Mouse (Mus musculus): ENCODE measurements around the gene Helq.

Helq gene

DNA sequence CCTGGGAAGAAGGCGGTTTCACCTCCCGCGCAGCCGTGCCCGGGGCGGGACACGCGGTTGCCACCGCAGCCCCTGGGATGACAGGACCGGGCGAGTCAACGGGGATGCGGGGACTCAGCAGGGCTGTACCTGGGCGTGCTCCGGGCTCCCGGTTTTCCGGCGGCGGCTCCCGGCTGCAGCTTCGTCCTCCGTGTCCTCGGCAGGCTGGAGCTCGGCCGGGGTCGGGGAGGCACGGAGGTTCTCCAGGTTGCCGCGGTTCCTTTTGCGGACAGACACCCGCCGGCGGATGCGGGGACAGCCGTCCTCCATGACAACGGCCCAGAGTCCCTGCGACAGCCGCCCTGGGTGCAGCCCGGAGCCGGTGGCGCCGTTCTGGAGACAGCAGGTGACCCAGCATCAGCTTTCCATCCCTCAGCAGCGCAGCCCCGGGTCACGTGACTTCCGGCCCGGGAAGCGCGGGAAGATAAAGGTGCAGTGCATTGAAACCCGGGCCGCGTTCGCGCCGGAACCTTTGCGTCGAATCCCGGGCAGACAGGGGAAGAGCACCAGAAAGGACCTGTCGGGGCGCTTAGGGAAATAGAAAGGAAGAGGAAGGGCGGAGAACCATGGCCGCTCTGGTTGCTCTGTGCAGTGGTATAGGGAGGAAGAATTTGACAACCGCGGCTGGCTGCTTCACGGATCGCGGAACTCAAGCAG is at the start of gene Helq, which contains the start of gene Mrps18c:
Gene Helq, minus strand, starts transcription at position 434 of the 696 bp plus-strand sequence.
Gene Mrps18c, plus strand, starts transcription at position 463 of the 696 bp plus-strand sequence.
- DNase-seq = peak; percentile 96

DNA sequence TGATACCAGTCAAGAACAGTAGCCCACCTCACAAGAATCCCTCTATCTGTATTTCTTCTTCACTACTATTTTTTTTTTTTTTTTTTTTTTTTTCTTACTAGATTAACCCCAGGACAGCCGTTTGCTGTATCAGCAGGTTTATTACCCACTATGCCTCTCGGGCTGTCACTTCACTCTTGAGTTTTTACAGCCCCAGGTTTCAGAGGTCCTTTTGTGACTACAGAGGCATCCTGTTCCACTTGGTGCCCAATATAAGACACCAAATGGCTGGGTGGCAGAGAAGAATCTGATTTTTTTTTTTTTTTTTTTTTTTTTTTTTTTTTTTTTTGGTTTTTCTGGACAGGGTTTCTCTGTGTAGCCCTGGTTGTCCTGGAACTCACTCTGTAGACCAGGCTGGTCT is 48.7 kb upstream of the Helq start:
- no peak for DNase-seq

DNA sequence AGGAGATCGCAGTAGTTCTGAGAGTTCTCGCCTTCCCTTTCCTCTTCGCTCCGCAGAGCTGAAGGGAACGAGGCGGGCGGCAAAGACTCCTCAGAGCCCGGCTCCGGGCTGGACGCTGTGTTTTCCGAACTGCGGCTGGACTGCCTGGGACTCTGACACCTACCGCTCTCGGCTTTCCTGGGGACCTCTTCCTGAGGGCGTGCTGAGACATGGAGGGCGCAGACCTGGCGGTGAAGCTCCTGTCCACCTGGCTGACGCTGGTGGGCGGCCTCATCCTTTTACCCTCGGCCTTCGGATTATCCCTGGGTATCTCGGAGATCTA is 48.2 kb upstream of the Helq start:
- DNase-seq = no peak

GRCm38 (mm10) chr5:100845848-100846598 is 47.6 kb upstream of the Helq start:
- peak; percentile 28 to 36 for DNase-seq

GRCm38 (mm10) chr5:100845485-100845847 is 47.1 kb upstream of the Helq start, which contains the start of gene Gpat3:
Gpat3 (plus strand) TSS chr5:100845713.
- peak in 1 of 2 experiments; percentile 34 for DNase-seq

- no peak for DNase-seq
Observed at GRCm38 (mm10) chr5:100844485-100844884, 46.1 kb upstream of the Helq start.

GRCm38 (mm10) chr5:100837907-100838306 is 39.5 kb upstream of the Helq start:
- no peak for DNase-seq

DNA sequence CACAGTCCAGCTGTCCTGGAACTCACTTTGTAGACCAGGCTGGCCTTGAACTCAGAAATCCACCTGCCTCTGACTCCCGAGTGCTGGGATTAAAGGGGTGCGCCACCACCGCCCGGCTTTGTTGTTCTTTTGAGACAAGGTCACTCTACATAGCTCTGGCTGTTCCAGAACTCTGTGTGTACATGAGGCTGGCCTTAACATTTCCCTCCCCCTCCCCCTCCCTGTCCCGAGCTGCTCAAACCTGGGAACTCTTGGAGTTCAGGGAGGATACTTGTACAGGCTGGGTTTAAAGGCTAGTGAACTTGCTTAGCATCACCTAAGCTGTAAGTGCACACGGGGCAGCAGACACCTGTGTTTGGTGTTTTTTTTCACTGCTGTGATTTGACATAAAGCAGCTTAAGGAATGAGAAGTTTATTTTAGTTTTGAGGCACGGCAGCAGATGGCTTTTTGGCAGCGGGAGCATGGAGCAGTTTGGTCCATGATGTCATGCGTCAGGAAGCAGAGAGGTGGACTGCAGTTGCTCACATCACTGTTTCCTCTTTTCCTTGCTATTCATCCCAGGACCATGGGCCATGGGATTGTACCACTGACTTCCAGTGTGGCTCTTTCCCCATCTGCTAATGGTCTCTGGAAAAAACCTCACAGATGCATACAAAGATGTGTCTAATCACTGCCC is 37.6 kb upstream of the Helq start:
- no peak for DNase-seq

GRCm38 (mm10) chr5:100833841-100834240 is 35.4 kb upstream of the Helq start:
- no peak for DNase-seq

DNA sequence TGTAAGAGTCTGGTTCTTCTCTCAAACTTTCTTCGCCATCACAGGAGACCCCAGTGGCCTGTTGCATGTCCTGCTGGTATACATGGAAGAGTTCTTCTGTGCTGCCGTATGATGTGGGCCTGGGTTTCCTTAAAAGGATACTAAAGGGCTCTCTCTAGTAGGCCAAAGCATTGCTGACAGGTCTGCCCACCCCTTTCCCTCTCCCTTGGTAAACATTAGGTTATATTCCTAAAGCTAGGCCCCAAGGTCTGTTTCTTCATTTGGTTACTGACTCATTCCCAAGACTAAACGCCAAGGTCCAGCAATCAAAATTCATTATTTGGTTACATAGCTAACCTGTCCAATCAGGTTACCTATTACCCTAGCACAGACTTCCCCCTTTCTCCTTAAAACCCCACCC is 34.3 kb upstream of the Helq start:
- no peak for DNase-seq

DNA sequence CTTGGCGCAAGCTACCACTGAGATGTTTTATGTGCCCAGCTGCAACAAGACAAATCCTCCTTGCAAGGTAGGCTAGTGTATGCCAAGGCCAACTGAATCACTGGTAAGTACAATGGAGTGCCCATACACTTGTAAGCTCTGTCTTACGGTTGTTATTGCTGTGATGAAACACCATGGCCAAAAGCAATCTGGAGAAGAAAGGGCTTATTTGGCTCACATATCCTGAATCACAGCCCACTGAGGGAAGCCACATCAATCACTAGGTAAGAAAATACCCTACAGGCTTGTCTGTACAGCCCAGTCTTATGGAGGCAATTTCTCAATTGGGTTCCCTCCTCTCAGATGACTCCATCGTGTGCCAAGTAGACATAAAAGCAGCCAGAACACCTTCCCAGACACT is 30.3 kb upstream of the Helq start:
- no peak for DNase-seq

DNA sequence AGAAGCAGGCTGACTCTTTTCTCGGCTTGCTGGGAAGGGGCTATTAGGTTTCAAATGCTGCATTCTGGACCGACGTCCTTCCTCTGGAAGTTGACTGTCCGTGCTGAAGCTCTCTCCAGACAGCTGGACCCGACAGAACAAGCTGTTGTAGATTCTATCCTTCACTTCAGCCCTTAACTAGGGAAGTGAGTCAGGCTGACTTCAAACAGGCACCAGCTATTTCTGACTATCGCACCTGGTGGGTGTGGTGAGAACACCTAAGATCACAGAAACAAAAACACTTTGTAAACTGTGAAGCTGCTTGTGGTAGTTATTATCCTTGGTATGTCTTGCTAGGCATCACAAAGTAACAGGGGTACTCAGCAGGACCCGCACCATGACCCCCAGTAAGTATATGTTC is 28.1 kb upstream of the Helq start:
- DNase-seq = no peak

DNA sequence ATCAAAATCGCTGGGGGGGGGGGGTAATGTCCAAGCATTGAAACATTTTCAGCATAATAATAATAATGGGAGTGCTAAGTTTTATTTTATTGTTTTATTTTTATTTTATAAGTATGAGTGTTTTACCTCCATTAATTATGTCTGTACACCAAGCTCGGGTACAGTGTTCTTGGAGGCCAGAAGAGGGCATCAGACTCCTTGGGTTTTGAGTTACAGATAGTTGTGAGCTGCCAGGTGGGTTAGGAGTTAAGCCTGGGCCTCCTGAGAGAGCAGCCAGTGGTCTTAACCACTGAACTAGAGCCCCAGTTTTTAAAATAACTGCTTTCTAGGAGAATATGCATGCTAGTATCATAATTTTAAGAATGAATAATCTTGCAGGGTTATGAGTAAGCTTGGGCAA is 27.6 kb upstream of the Helq start:
- peak in 1 of 2 experiments; percentile 10 for DNase-seq

DNA sequence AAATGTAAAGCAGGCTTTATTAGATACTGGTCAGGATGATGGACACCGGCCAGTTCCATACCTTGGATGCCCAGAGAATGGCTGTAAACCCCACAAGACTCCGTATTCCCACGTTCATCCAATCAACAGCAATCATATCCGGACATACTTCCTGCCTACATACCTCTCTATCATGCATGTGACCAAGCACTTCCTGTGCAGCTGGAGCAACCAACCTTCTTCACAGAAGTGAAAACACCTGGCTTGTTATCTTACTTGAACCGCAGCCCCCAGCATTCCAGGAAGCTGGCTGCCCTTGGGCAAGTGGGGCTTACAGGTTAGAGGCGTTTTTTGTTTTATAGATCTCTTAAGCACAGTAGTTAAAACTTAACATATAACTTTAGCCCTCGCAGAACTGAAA is 24.4 kb upstream of the Helq start:
- DNase-seq = no peak

GRCm38 (mm10) chr5:100821375-100821774 is 23.0 kb upstream of the Helq start:
- no peak for DNase-seq

GRCm38 (mm10) chr5:100820483-100821184 is 22.2 kb upstream of the Helq start, which contains the start of gene Abraxas1:
Abraxas1 (minus strand) TSS chr5:100820965.
- DNase-seq = peak; percentile 85 to 90

DNA sequence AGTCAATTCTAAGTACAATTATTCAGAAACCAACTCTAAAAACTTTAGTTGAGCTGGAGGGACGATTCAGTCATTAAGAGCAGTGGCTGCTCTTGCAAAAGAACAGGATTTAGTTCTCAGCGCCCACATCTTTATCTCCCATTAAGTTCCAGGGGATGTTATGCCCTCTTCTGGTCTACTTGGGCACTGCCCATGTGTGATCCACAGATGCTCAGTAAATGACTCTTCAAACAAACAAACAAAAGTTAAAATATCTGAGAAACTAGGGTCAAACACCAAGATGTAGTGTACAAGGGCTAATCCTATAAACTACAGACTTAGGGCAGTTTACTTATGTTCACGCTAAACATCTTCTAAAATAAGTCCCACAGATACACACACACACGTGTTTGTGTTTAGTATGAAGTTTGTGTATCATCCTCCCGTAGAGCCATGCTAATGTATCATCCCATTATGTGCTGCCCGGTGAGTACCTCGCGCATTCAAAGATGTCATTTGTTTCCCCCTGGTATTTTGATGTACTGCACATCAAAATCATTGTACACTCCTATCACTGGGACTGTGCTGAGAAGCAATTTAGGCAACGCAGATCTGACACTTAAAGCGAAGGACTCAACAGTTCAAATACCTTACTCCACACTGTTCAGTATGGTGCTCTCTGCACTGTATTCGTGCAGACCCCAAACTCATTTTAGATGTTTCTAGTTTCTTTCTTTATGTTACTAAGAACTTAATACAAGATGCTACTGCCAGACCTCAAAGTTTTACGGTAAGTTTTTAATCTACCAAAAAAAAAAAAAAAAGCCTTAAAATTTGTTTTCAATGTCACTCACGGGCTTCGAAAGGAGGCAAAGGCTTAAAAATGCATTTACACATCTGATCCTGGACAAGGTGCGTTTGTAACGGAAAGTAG is 21.4 kb upstream of the Helq start:
- DNase-seq = peak; percentile 11 to 12

GRCm38 (mm10) chr5:100818341-100818740 is 19.9 kb upstream of the Helq start:
- DNase-seq = no peak

- DNase-seq = no peak
Observed at GRCm38 (mm10) chr5:100794084-100794483, 4.3 kb downstream of the Helq start.

- DNase-seq = no peak
Observed at GRCm38 (mm10) chr5:100792261-100792660, 6.1 kb downstream of the Helq start.

DNA sequence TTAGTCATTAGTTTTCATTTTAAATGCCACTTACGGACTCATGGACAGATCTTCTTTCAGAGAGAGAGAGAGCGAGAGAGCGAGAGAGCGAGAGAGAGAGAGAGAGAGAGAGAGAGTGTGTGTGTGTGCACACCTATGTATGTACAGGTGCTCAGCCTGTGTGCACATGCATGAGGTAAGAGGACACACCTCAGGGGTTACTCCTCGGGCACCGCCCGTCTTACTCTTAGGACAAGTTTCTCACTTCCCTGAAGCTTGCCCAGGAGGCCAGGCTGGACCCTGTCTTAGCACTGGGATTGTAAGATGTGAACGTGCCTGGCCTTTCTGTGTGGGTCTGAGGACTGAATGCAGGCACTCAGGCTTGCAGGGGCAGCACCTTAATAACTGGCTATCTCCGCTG is 10.9 kb downstream of the Helq start:
- DNase-seq = no peak

GRCm38 (mm10) chr5:100779002-100779401 is 19.4 kb downstream of the Helq start:
- DNase-seq = no peak

Data from cerebellum, postnatal 14 days (tissue).